Mouse (Mus musculus): ENCODE results near the gene Pimreg.
A peak's percentile ranks its signal among the peaks of the same experiment; 100 is the strongest.

Gene Pimreg

GRCm38 (mm10) chr11:72029143-72029542 lies 12.7 kb upstream of the Pimreg start:
- DNase-seq (ENCODE audit: low spot score), result no peak

GRCm38 (mm10) chr11:72031353-72031752 lies 10.5 kb upstream of the Pimreg start:
- no peak for DNase-seq (ENCODE audit: low spot score)

GRCm38 (mm10) chr11:72032091-72032490 lies 9.7 kb upstream of the Pimreg start:
- no peak for DNase-seq (ENCODE audit: low spot score)

GRCm38 (mm10) chr11:72032589-72032988 lies 9.2 kb upstream of the Pimreg start:
- DNase-seq (ENCODE audit: low spot score), result no peak

- DNase-seq (ENCODE audit: low spot score), result no peak
These were observed 4.4 kb upstream of the Pimreg start, which contains the start of gene Aipl1 for GRCm38 (mm10) chr11:72037409-72037808. TSS of gene Aipl1 (minus strand) at chr11:72037509.

- peak; percentile 68 for DNase-seq (ENCODE audit: low spot score)
These were observed 3.8 kb upstream of the Pimreg start for GRCm38 (mm10) chr11:72037996-72038395.

- no peak for DNase-seq (ENCODE audit: low spot score)
These were observed 2.0 kb upstream of the Pimreg start for GRCm38 (mm10) chr11:72039599-72040386.

GRCm38 (mm10) chr11:72041290-72041767 lies 503 bp upstream of the Pimreg start:
- no peak for DNase-seq (ENCODE audit: low spot score)

GRCm38 (mm10) chr11:72042631-72043030 lies 799 bp downstream of the Pimreg start:
- DNase-seq (ENCODE audit: low spot score), result peak; percentile 65

GRCm38 (mm10) chr11:72044231-72044630 lies 2.4 kb downstream of the Pimreg start:
- peak; percentile 78 for DNase-seq (ENCODE audit: low spot score)

- no peak for DNase-seq (ENCODE audit: low spot score)
These were observed 6.9 kb downstream of the Pimreg start for GRCm38 (mm10) chr11:72048730-72049129.

- no peak for DNase-seq (ENCODE audit: low spot score)
These were observed 7.4 kb downstream of the Pimreg start for GRCm38 (mm10) chr11:72049171-72049759.

- DNase-seq (ENCODE audit: low spot score), result peak; percentile 25
These were observed 8.5 kb downstream of the Pimreg start for GRCm38 (mm10) chr11:72050168-72050894.

GRCm38 (mm10) chr11:72050895-72051858 lies 9.3 kb downstream of the Pimreg start:
- no peak for DNase-seq (ENCODE audit: low spot score)

GRCm38 (mm10) chr11:72052221-72052620 lies 10.4 kb downstream of the Pimreg start:
- no peak for DNase-seq (ENCODE audit: low spot score)

- peak; percentile 62 for DNase-seq (ENCODE audit: low spot score)
These were observed 10.8 kb downstream of the Pimreg start for GRCm38 (mm10) chr11:72052636-72053035.

GRCm38 (mm10) chr11:72055176-72055575 lies 13.3 kb downstream of the Pimreg start:
- no peak for DNase-seq (ENCODE audit: low spot score)

- no peak for DNase-seq (ENCODE audit: low spot score)
These were observed 15.3 kb downstream of the Pimreg start for GRCm38 (mm10) chr11:72057166-72057565.

- no peak for DNase-seq (ENCODE audit: low spot score)
These were observed 18.6 kb downstream of the Pimreg start for GRCm38 (mm10) chr11:72060416-72060815.

- DNase-seq (ENCODE audit: low spot score), result no peak
These were observed 19.3 kb downstream of the Pimreg start for GRCm38 (mm10) chr11:72061093-72061620.

GRCm38 (mm10) chr11:72064414-72064813 lies 22.6 kb downstream of the Pimreg start:
- no peak for DNase-seq (ENCODE audit: low spot score)

Measured in adipocyte (in vitro differentiated cells).